Mouse (Mus musculus): ENCODE measurements around the gene Dmp1. TPM values are rescaled to one million over a fixed set of nuclear protein-coding genes. Genes with fewer than 3 reads are reported as not detected.
A peak's percentile ranks its signal among the peaks of the same experiment; 100 is the strongest.

Dmp1 gene
- polyA plus RNA-seq, 1 experiment from 2014 or later = 0.30 TPM

DNA sequence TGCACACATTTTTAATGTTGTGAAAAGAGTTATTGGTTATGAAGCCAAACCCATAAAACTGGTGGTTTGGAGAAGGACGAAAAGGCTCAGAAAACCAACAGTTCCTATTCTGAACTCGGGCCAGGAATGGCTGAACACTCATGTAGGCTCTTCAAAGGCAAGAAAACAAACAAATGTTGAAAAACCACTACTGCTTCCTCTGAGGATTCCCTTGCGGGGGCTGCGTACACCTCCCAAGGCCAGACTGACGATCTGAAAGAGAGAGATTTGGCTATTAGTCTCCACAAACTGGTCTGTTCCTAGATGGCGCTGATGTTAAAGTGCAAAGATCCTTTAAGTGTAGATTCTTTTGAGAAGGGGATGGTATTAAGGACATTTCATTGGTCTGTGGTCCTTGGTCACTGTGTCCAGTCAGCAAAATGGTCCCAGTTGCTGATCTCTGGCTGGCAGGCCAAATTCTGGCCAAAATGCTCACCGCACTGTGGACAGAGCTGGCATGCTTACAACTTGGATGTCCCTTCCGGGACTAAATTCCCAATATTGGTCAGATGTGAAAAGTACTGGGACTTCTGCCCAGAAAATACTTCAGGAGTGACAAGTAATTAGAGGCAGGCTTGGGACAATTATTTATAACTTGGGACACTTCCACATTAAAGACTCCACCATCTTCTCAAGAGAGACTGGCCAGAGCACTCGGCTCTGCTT, 37.4 kb downstream of the Dmp1 start:
- Histone ChIP-seq H3K4me3 (ENCODE audit: low read depth, low read length) (no peak overlapping the region), H3K36me3 (ENCODE audit: control insufficient read depth, insufficient read depth) (no peaks in the 10 kb centered on the region), H3K9ac (ENCODE audit: low read depth, low read length) (no peak overlapping the region), H3K27me3 (replicated peaks; ENCODE audit: control insufficient read depth, insufficient read depth, low read length) (no peaks in the 10 kb centered on the region; the same call in 1 of the 2 replicates), H3K4me1 (replicated peaks; ENCODE audit: control insufficient read depth, insufficient read depth, low read length) (no peaks in the 10 kb centered on the region), H3K9me3 (ENCODE audit: control insufficient read depth) (no peaks in the 10 kb centered on the region), H3K4me2 (replicated peaks; ENCODE audit: low read depth) (no peak overlapping the region), H3K27ac (ENCODE audit: low read depth, low read length) (no peak overlapping the region)
- 69% methylated on average over 9 of the region's 9 CpGs for WGBS
- no peak for TF ChIP-seq CTCF (IDR thresholded peaks at IDR 0.05; ENCODE audit: low read depth)
- no peak for ATAC-seq

DNA sequence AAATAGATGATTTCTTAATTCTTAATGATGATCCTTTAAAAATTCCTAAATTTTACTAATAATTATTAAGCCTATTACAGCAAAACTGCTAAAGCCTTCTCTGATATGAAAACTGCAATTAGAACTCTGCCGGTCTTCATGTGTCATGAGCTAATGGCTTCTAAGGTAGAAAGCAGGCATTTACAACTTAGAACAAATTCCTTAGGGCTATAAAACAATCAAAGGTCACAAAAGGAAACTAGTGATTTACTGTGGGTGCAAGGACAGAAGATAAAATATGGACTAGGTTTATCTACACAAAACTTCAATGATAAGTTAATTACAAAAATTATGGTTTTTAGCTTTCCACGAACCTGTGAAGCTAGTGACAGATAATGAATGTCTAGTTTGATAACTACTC, 41.8 kb downstream of the Dmp1 start:
- H3K4me3 ChIP-seq (ENCODE audit: low read depth, low read length) = no peak overlapping the region
- 11% methylated on average over 2 of the region's 2 CpGs for WGBS
- H3K27me3 ChIP-seq (replicated peaks; ENCODE audit: control insufficient read depth, insufficient read depth, low read length) = no peaks in the 10 kb centered on the region; the same call in 1 of the 2 replicates
- H3K9ac ChIP-seq (ENCODE audit: low read depth, low read length) = no peak overlapping the region
- H3K4me1 ChIP-seq (replicated peaks; ENCODE audit: control insufficient read depth, insufficient read depth, low read length) = no peaks in the 10 kb centered on the region
- no peaks in the 10 kb centered on the region for H3K9me3 ChIP-seq (ENCODE audit: control insufficient read depth)
- H3K4me2 ChIP-seq (replicated peaks; ENCODE audit: low read depth) = no peak overlapping the region
- no peak overlapping the region for H3K27ac ChIP-seq (ENCODE audit: low read depth, low read length)
- H3K36me3 ChIP-seq (ENCODE audit: control insufficient read depth, insufficient read depth) = no peaks in the 10 kb centered on the region
- no peak for ATAC-seq
- TF ChIP-seq CTCF (IDR thresholded peaks at IDR 0.05; ENCODE audit: low read depth) = no peak

DNA sequence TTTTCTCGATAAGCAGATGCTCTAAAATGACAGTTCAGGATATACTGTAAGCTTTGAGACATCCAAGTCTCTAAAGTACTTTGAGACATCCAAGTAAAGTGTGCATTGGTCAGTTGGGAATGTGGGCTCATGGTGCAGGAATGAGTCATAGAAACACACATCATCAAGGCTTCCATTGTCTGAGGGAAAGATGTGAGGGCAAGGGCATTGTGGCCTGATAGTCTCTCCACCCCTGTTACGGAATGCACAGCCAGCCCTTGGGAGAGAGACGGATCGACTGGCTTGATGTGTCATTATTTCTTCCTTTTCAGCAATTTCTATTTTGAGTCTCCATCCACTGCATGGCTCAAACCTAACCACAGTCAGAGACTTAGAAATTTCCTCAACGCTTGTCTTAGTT, 49.4 kb downstream of the Dmp1 start:
- H3K4me2 ChIP-seq (replicated peaks; ENCODE audit: low read depth) = no peak overlapping the region
- H3K27ac ChIP-seq (ENCODE audit: low read depth, low read length) = no peak overlapping the region
- ATAC-seq = no peak
- no peaks in the 10 kb centered on the region for H3K9me3 ChIP-seq (ENCODE audit: control insufficient read depth)
- H3K4me1 ChIP-seq (replicated peaks; ENCODE audit: control insufficient read depth, insufficient read depth, low read length) = no peaks in the 10 kb centered on the region
- H3K4me3 ChIP-seq (ENCODE audit: low read depth, low read length) = no peak overlapping the region
- H3K36me3 ChIP-seq (ENCODE audit: control insufficient read depth, insufficient read depth) = no peaks in the 10 kb centered on the region
- H3K9ac ChIP-seq (ENCODE audit: low read depth, low read length) = no peak overlapping the region
- 83% methylated on average over 5 of the region's 5 CpGs for WGBS
- no peak for TF ChIP-seq CTCF (IDR thresholded peaks at IDR 0.05; ENCODE audit: low read depth)
- no peaks in the 10 kb centered on the region for H3K27me3 ChIP-seq (replicated peaks; ENCODE audit: control insufficient read depth, insufficient read depth, low read length)

DNA sequence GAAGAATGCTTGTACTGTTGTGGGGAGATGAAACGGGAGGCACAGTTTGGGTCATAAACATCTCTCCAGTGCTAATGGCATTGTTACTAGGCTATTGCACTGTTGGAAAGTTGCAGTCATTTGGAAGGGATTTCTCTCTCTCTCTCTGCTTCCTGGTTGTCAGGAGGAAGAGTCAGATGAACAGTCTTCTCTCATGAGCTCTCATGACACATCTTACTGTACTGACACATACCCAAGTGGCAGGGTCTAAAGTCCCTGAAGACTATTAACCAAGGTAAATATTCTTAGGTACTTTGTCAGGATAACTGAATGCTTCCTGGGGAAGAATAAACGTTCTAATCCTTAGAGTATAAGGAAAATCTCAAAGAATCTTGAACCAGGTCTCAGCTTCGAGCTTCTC, 54.2 kb downstream of the Dmp1 start:
- no peak overlapping the region for H3K9ac ChIP-seq (ENCODE audit: low read depth, low read length)
- no peaks in the 10 kb centered on the region for H3K27me3 ChIP-seq (replicated peaks; ENCODE audit: control insufficient read depth, insufficient read depth, low read length)
- no peak for TF ChIP-seq CTCF (IDR thresholded peaks at IDR 0.05; ENCODE audit: low read depth)
- no peaks in the 10 kb centered on the region for H3K36me3 ChIP-seq (ENCODE audit: control insufficient read depth, insufficient read depth)
- no peaks in the 10 kb centered on the region for H3K9me3 ChIP-seq (ENCODE audit: control insufficient read depth)
- no peak overlapping the region for H3K4me3 ChIP-seq (ENCODE audit: low read depth, low read length)
- no peaks in the 10 kb centered on the region for H3K4me1 ChIP-seq (replicated peaks; ENCODE audit: control insufficient read depth, insufficient read depth, low read length)
- no peak overlapping the region for H3K27ac ChIP-seq (ENCODE audit: low read depth, low read length)
- H3K4me2 ChIP-seq (replicated peaks; ENCODE audit: low read depth) = no peak overlapping the region
- WGBS = 31% methylated on average over 3 of the region's 3 CpGs
- peak; percentile 65; the same call in 1 of the 2 replicates for ATAC-seq

DNA sequence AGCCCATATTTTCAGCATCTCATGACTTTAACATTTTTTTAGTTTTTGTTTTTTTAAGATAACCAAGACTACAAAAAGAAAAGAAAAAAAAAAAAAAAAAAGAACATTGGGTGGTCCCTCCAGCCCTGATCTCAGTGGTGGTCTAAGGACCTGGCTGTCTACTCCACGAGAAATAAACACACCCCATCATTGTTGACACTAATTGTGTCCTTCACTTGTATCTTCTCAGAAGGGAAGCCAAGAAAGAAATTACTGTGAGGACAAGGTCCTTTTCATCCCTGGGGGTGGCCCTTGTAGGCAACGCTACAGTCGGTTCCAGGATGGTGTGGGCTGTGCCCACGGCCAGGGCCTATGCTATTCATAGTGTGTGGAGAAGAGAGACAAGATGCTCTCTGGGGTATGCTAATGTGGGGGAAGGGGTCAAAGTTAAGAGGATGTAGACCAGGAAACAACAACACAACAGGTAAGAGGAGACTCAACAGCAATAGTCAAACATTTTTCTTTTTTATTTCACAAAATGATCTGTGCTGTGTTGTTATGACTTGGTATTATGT, 59.6 kb downstream of the Dmp1 start:
- no peak for ATAC-seq
- 61% methylated on average over 4 of the region's 4 CpGs for WGBS

DNA sequence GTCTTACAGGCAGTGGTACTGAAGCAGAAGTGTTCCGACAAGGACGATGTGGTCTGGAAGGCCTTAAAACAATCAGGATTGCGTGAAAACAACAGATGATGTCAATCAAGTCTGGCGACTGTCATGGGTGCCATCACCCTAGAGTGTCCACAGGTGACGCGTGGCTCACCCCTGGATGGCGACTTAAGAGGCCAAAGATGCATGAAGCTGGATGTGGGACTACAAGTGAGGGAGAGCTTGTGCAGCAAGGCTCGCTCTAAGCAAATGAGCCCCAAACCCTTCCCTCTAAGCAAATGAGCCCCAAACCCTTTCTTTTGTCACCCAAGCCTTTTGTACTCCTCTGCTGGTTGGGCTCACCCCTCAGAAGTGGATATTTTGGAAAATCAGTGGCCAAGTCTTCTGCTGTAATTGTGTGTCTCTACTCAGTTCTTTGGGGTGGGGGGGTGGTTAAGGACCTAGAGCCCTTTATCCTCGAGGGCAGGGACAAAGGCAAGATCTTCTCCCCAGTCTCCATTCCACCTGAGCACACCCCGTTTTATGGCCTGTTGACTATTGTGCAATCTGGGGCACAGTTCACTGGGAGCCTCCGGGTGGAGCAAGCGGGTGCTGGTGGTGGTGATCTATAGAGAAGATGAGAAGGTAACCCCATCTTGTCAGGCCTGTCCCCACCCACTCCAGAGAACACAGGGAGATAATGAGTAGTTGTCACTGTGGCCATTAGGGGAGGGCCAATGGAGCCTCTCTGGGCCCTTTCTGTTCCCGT, 60.8 kb downstream of the Dmp1 start:
- Histone ChIP-seq H3K27me3 (replicated peaks; ENCODE audit: control insufficient read depth, insufficient read depth, low read length) (no peaks in the 10 kb centered on the region), H3K9me3 (ENCODE audit: control insufficient read depth) (no peaks in the 10 kb centered on the region), H3K4me3 (ENCODE audit: low read depth, low read length) (no peak overlapping the region), H3K36me3 (ENCODE audit: control insufficient read depth, insufficient read depth) (no peaks in the 10 kb centered on the region), H3K27ac (ENCODE audit: low read depth, low read length) (no peak overlapping the region), H3K4me2 (replicated peaks; ENCODE audit: low read depth) (0 out of 2 replicates have a peak overlapping the region, but pooled peaks have one; percentile 24), H3K4me1 (replicated peaks; ENCODE audit: control insufficient read depth, insufficient read depth, low read length) (peaks cover 9% of the 10 kb centered on the region; the same call in 1 of the 2 replicates), H3K9ac (ENCODE audit: low read depth, low read length) (no peak overlapping the region)
- peak; percentile 99 for ATAC-seq
- 73% methylated on average over 13 of the region's 13 CpGs for WGBS
- no peak for TF ChIP-seq CTCF (IDR thresholded peaks at IDR 0.05; ENCODE audit: low read depth)

More for the DNA sequence above, 59.6 kb downstream of the Dmp1 start:
- Histone ChIP-seq H3K4me1 (replicated peaks; ENCODE audit: control insufficient read depth, insufficient read depth, low read length) (peaks cover 9% of the 10 kb centered on the region; the same call in 1 of the 2 replicates), H3K4me3 (ENCODE audit: low read depth, low read length) (no peak overlapping the region), H3K36me3 (ENCODE audit: control insufficient read depth, insufficient read depth) (no peaks in the 10 kb centered on the region), H3K9me3 (ENCODE audit: control insufficient read depth) (no peaks in the 10 kb centered on the region), H3K9ac (ENCODE audit: low read depth, low read length) (no peak overlapping the region), H3K27ac (ENCODE audit: low read depth, low read length) (no peak overlapping the region), H3K27me3 (replicated peaks; ENCODE audit: control insufficient read depth, insufficient read depth, low read length) (no peaks in the 10 kb centered on the region), H3K4me2 (replicated peaks; ENCODE audit: low read depth) (no peak overlapping the region)
- no peak for TF ChIP-seq CTCF (IDR thresholded peaks at IDR 0.05; ENCODE audit: low read depth)

Other genes with a start within 250 kb of the Dmp1 start
- 76.5 and 78.0 TPM in 2 replicates for gene Hsd17b13, start 225.2 kb upstream of the Dmp1 start, polyA plus RNA-seq (2015; fragmentation: Nextera tagmentation; extraction: Ambion mirVana)
- gene Hsd17b11, start 180.7 kb upstream of the Dmp1 start, polyA plus RNA-seq (2015; fragmentation: Nextera tagmentation; extraction: Ambion mirVana) = 48.7 and 55.3 TPM in 2 replicates
- 81.1 and 82.0 TPM in 2 replicates for gene Nudt9, start 156.3 kb upstream of the Dmp1 start, polyA plus RNA-seq (2015; fragmentation: Nextera tagmentation; extraction: Ambion mirVana)
- 1.1 and 1.5 TPM in 2 replicates for gene Gm17660, start 125.0 kb upstream of the Dmp1 start, polyA plus RNA-seq (2015; fragmentation: Nextera tagmentation; extraction: Ambion mirVana)
- 158 and 165 TPM in 2 replicates for gene Sparcl1, start 88.9 kb upstream of the Dmp1 start, polyA plus RNA-seq (2015; fragmentation: Nextera tagmentation; extraction: Ambion mirVana)
- gene Dspp, start 31.9 kb upstream of the Dmp1 start, polyA plus RNA-seq (2015; fragmentation: Nextera tagmentation; extraction: Ambion mirVana) = not detected in 2 replicates
- gene Ibsp, start 96.6 kb downstream of the Dmp1 start, polyA plus RNA-seq (2015; fragmentation: Nextera tagmentation; extraction: Ambion mirVana) = not detected in 2 replicates
- not detected in 2 replicates for gene Mepe, start 122.7 kb downstream of the Dmp1 start, polyA plus RNA-seq (2015; fragmentation: Nextera tagmentation; extraction: Ambion mirVana)
- 10.1 and 12.0 TPM in 2 replicates for gene Spp1, start 232.5 kb downstream of the Dmp1 start, polyA plus RNA-seq (2015; fragmentation: Nextera tagmentation; extraction: Ambion mirVana)